Mouse (Mus musculus) MEL (cell line): ENCODE results near the gene Prdm4. TPM values are rescaled to one million over a fixed set of nuclear protein-coding genes. Genes with fewer than 3 reads are reported as not detected.

Experiments
- DNase-seq: peaks from one replicate; pipeline ENCODE4 v3.0.0; 2011; ENCODE audit warnings: low read depth, low spot score
- H3K27ac ChIP-seq: 2 replicates; pipeline ENCODE4 v1.5.1; 2012; ENCODE audit warnings: low read depth, mild to moderate bottlenecking, control low read depth, low read length, moderate library complexity; ENCODE audit not compliant: control insufficient read depth
- H3K27me3 ChIP-seq, 2 experiments: fragments of 150-350 bp in 1 of 2; sonication (generic) in 1 of 2; 2 replicates each; pipeline ENCODE4 v1.6.1; 2012; ENCODE audit warnings: low read length in 2 of 2, mild to moderate bottlenecking in 2 of 2, improper control_type of control experiment in 1 of 2, moderate library complexity in 1 of 2; ENCODE audit not compliant: insufficient read depth in 2 of 2, control insufficient read depth in 1 of 2
- H3K36me3 ChIP-seq, 2 experiments: 2 replicates each; pipeline ENCODE4 v1.6.1; 2012 to 2014; ENCODE audit warnings: low read length in 2 of 2, improper control_type of control experiment in 1 of 2, inconsistent platforms in 1 of 2, mild to moderate bottlenecking in 1 of 2; ENCODE audit not compliant: insufficient read depth in 2 of 2, control insufficient read depth in 1 of 2
- H3K4me1 ChIP-seq, 2 experiments: fragments of 150-350 bp in 1 of 2; sonication (generic) in 1 of 2; 2 replicates each; pipeline ENCODE4 v1.6.1; 2012; ENCODE audit warnings: low read length in 2 of 2, improper control_type of control experiment in 1 of 2, mild to moderate bottlenecking in 1 of 2; ENCODE audit not compliant: insufficient read depth in 2 of 2, control insufficient read depth in 1 of 2
- H3K4me3 ChIP-seq, 2 experiments: fragments of 150-350 bp in 1 of 2; sonication (generic) in 1 of 2; 2 replicates each; pipeline ENCODE4 v1.5.1; 2012; ENCODE audit warnings: low read depth in 2 of 2, low read length in 2 of 2, mild to moderate bottlenecking in 2 of 2, moderate library complexity in 2 of 2, control low read depth in 1 of 2, improper control_type of control experiment in 1 of 2; ENCODE audit not compliant: control insufficient read depth in 1 of 2, insufficient read depth in 1 of 2
- H3K79me2 ChIP-seq: 2 replicates; pipeline ENCODE4 v1.6.1; 2012; ENCODE audit warnings: mild to moderate bottlenecking, low read length, moderate library complexity; ENCODE audit not compliant: control insufficient read depth, poor library complexity, insufficient read depth
- H3K9ac ChIP-seq: 2 replicates; pipeline ENCODE4 v1.6.1; 2012; ENCODE audit warnings: low read depth, mild to moderate bottlenecking, control low read depth, low read length, moderate library complexity; ENCODE audit not compliant: control insufficient read depth, poor library complexity, severe bottlenecking
- H3K9me3 ChIP-seq: fragments of 150-350 bp; sonication (generic); replicated peaks from 2 replicates; pipeline ENCODE4 v1.6.1; 2012; ENCODE audit warnings: mild to moderate bottlenecking, low read length, improper control_type of control experiment, moderate library complexity; ENCODE audit not compliant: insufficient read depth
- BHLHE40 ChIP-seq: IDR thresholded peaks from 2 replicates; pipeline ENCODE4 v1.6.1; 2012; ENCODE audit warnings: low read depth, mild to moderate bottlenecking, inconsistent platforms, low read length, improper control_type of control experiment, borderline replicate concordance
- CHD2 ChIP-seq: IDR thresholded peaks from 2 replicates; pipeline ENCODE4 v1.6.1; 2011; ENCODE audit warnings: low read length, improper control_type of control experiment
- CTCF ChIP-seq, 3 experiments: IDR thresholded peaks in 2 of 3; conservative IDR thresholded peaks in 1 of 3; 2 replicates each; pipeline ENCODE4 v1.5.1; 2011 to 2012; ENCODE audit warnings: low read length in 3 of 3, low read depth in 2 of 3, mild to moderate bottlenecking in 2 of 3, improper control_type of control experiment in 1 of 3, inconsistent platforms in 1 of 3, mixed read lengths in 1 of 3, moderate library complexity in 1 of 3; ENCODE audit not compliant: control insufficient read depth in 1 of 3, insufficient read depth in 1 of 3, poor library complexity in 1 of 3, severe bottlenecking in 1 of 3
- EP300 ChIP-seq, 2 experiments: IDR thresholded peaks; 2 replicates each; pipeline ENCODE4 v1.6.1; 2011; ENCODE audit warnings: improper control_type of control experiment in 2 of 2, low read length in 2 of 2, low read depth in 1 of 2, mild to moderate bottlenecking in 1 of 2
- HCFC1 ChIP-seq: IDR thresholded peaks from 2 replicates; pipeline ENCODE4 v1.6.1; 2012; ENCODE audit warnings: low read depth, mild to moderate bottlenecking, inconsistent platforms, low read length, improper control_type of control experiment, moderate library complexity
- KAT2A ChIP-seq: conservative IDR thresholded peaks from 2 replicates; pipeline ENCODE4 v1.6.1; 2012; ENCODE audit warnings: low read depth, low read length, improper control_type of control experiment, inconsistent platforms
- MAX ChIP-seq: IDR thresholded peaks from 2 replicates; pipeline ENCODE4 v1.6.1; 2011; ENCODE audit warnings: low read length, improper control_type of control experiment
- MEF2A ChIP-seq: IDR thresholded peaks from 2 replicates; pipeline ENCODE4 v1.6.1; 2014; ENCODE audit warnings: low read depth, mild to moderate bottlenecking, inconsistent platforms, low read length, improper control_type of control experiment; ENCODE audit not compliant: poor library complexity, insufficient replicate concordance, severe bottlenecking; ENCODE audit errors: extremely low read depth
- MXI1 ChIP-seq: IDR thresholded peaks from 2 replicates; pipeline ENCODE4 v1.6.1; 2011; ENCODE audit warnings: mild to moderate bottlenecking, low read depth, low read length, improper control_type of control experiment
- MYB ChIP-seq: IDR thresholded peaks from 2 replicates; pipeline ENCODE4 v1.6.1; 2011; ENCODE audit warnings: mild to moderate bottlenecking, low read depth, low read length, improper control_type of control experiment
- MYC ChIP-seq: IDR thresholded peaks from 2 replicates; pipeline ENCODE4 v1.6.1; 2011; ENCODE audit warnings: low read depth, mild to moderate bottlenecking, low read length, improper control_type of control experiment, moderate library complexity
- NRF1 ChIP-seq: IDR thresholded peaks from 2 replicates; pipeline ENCODE4 v1.6.1; 2014; ENCODE audit warnings: low read depth, mild to moderate bottlenecking, inconsistent platforms, low read length, improper control_type of control experiment, moderate library complexity; ENCODE audit not compliant: poor library complexity, insufficient read depth, severe bottlenecking
- POLR2AphosphoS2 ChIP-seq: IDR thresholded peaks from 2 replicates; pipeline ENCODE4 v1.6.1; 2011; ENCODE audit warnings: low read length, improper control_type of control experiment
- POLR2AphosphoS5 ChIP-seq: IDR thresholded peaks from 2 replicates; pipeline ENCODE4 v1.6.1; 2012; ENCODE audit warnings: low read depth, borderline replicate concordance, mild to moderate bottlenecking, inconsistent platforms, low read length, moderate library complexity, mixed read lengths
- RCOR1 ChIP-seq: IDR thresholded peaks from 2 replicates; pipeline ENCODE4 v1.6.1; 2012; ENCODE audit warnings: low read depth, mild to moderate bottlenecking, inconsistent platforms, low read length, improper control_type of control experiment
- SIN3A ChIP-seq: IDR thresholded peaks from 2 replicates; pipeline ENCODE4 v1.6.1; 2012; ENCODE audit warnings: low read length, improper control_type of control experiment, inconsistent platforms
- SMC3 ChIP-seq: IDR thresholded peaks from 2 replicates; pipeline ENCODE4 v1.6.1; 2011; ENCODE audit warnings: low read depth, low read length, improper control_type of control experiment
- TAL1 ChIP-seq: IDR thresholded peaks from 2 replicates; pipeline ENCODE4 v1.6.1; 2012; ENCODE audit warnings: mild to moderate bottlenecking, inconsistent platforms, low read length, moderate library complexity, mixed read lengths
- ZC3H11A ChIP-seq: IDR thresholded peaks from 2 replicates; pipeline ENCODE4 v1.6.1; 2012; ENCODE audit warnings: low read depth, mild to moderate bottlenecking, inconsistent platforms, low read length, improper control_type of control experiment
- polyA plus RNA-seq, 2 experiments: library from polyadenylated mRNA; stranded (reverse) in 1 of 2; unstranded in 1 of 2; fragments of >175 nt in 1 of 2; fragments of >200 nt in 1 of 2; gene quantifications; 2 replicates each; pipeline versions ENCODE4 v1.2.1 to v1.2.4; 2012; ENCODE audit warnings: low replicate concordance in 2 of 2, low read depth in 1 of 2; ENCODE audit not compliant: insufficient read length in 2 of 2, insufficient read depth in 1 of 2, missing spikeins in 1 of 2
- total RNA-seq: library from RNA; depleted of rRNA; stranded (reverse); fragments of 300-350 nt; gene quantifications from 2 replicates; pipeline ENCODE4 v1.2.3, GENCODE M21; 2012

Prdm4 gene
- total and polyA plus RNA-seq, 3 experiments, result 26.2 to 43.4 (median 38.5) TPM

GRCm38 (mm10) chr10:85957464-85957950 lies 40.6 kb upstream of the Prdm4 start, which contains the start of gene Rtcb (continued):
- TF ChIP-seq POLR2AphosphoS2, result peak; percentile 70; the same call in 1 of the 2 replicates
- TF ChIP-seq RCOR1, result no peak
- TF ChIP-seq KAT2A, result no peak; the same call in 1 of the 2 replicates
- TF ChIP-seq MYC, result peak; percentile 82
- no peak for TF ChIP-seq CHD2
- TF ChIP-seq ZC3H11A, result no peak
- TF ChIP-seq MEF2A, result no peak
- TF ChIP-seq POLR2AphosphoS5, result no peak
- peak; percentile 90 for TF ChIP-seq HCFC1
- no peak for TF ChIP-seq MYB
- no peak for TF ChIP-seq SMC3
- TF ChIP-seq TAL1, result no peak
- TF ChIP-seq BHLHE40, result no peak
- no peak for TF ChIP-seq CTCF (IDR thresholded peaks at IDR 0.05 in 2 of 3, conservative IDR thresholded peaks at IDR 0.05 in 1 of 3; ENCODE audit: control insufficient read depth in 1 of 3, insufficient read depth in 1 of 3, low read depth in 2 of 3, low read length in 3 of 3, poor library complexity in 1 of 3, severe bottlenecking in 1 of 3)
- TF ChIP-seq, all 39 proteins: peak for 14

- no peak for TF ChIP-seq EP300 (IDR thresholded peaks at IDR 0.05; ENCODE audit: low read depth in 1 of 2, low read length in 2 of 2)
- TF ChIP-seq MXI1, result peak; percentile 35
- peak; percentile 69 for TF ChIP-seq MAX
- TF ChIP-seq NRF1, result no peak
- TF ChIP-seq SIN3A, result peak; percentile 12; the same call in 1 of the 2 replicates
These were observed 40.0 kb upstream of the Prdm4 start for GRCm38 (mm10) chr10:85956871-85957419.

More at GRCm38 (mm10) chr10:85956871-85957419, 40.0 kb upstream of the Prdm4 start:
- DNase-seq, result peak; percentile 60
- Histone ChIP-seq H3K36me3 (peaks cover 7 to 9% of the 10 kb centered on the region in 2 experiments), H3K4me3 (peak overlapping the region; percentile 67 to 100), H3K4me1 (no peaks in the 10 kb centered on the region), H3K27me3 (0 out of 4 replicates have a peak, but pooled peaks cover 0 to 1% of the 10 kb centered on the region in 2 experiments), H3K9me3 (no peaks in the 10 kb centered on the region), H3K79me2 (peaks cover 26% of the 10 kb centered on the region), H3K9ac (peak overlapping the region; percentile 99), H3K27ac (peak overlapping the region; percentile 90)
